Mouse (Mus musculus): ENCODE data around the gene Cog8. TPM values are rescaled to one million over a fixed set of nuclear protein-coding genes. Genes with fewer than 3 reads are reported as not detected.

Gene Cog8
- total RNA-seq (2015; ENCODE audit: low replicate concordance) (7.1 and 25.9 TPM in 2 replicates), total RNA-seq (2017; ENCODE audit: low replicate concordance) (7.3 and 12.5 TPM in 2 replicates)

DNA sequence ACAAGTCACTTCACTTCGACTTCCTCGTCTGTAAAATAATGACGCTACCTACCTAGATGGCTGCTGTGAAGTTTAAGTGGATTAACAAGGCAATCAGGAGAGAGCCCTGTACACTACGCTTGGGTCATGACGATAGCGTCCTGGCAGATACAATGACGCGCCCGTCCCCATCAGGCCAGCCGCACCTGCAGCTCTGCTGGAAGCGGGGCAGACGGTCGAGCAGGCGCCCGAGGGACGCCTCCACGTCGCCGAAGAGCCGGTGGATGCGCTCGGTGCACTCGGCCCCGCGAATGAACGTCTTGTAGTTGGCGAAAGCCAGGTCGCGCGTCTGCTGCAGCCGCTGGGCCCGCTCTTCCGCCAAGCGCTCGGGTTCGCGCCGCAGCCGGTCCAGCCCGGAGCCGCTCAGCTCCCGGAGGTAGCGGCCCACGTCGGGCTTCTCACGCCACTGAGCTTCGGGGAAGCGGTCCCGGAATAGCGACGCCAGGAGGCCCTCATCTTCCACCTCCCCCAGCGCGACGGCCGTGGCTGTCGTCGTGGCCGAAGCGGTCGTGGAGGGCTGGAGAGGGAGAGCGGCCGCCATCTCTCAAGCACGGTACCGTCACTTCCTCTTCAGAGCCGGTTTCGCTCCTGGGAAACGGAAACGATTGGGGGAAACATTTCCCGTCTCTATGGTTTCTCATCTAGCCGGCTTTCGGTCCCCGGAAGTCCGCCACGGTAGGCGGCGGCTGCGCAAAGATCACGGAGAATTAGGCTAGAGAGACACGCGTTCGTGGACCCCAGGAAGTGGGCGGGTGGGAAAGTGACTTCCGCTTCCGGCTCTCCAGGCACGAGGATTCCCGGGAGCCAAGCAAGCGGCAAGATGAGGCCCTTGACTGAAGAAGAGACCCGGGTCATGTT, at the start of gene Cog8, which contains the start of gene Nip7:
Cog8 (minus strand) TSS at position 614 of the 897 bp plus-strand sequence.
Nip7 (plus strand) TSS at position 802 of the 897 bp plus-strand sequence.
- peak; percentile 97 for ATAC-seq (replicated peaks; ENCODE audit: low FRiP score, poor library complexity, severe bottlenecking)

GRCm38 (mm10) chr8:107104547-107104946, 48.1 kb upstream of the Cog8 start:
- peak; percentile 75 for ATAC-seq (replicated peaks; ENCODE audit: low FRiP score, poor library complexity, severe bottlenecking)

DNA sequence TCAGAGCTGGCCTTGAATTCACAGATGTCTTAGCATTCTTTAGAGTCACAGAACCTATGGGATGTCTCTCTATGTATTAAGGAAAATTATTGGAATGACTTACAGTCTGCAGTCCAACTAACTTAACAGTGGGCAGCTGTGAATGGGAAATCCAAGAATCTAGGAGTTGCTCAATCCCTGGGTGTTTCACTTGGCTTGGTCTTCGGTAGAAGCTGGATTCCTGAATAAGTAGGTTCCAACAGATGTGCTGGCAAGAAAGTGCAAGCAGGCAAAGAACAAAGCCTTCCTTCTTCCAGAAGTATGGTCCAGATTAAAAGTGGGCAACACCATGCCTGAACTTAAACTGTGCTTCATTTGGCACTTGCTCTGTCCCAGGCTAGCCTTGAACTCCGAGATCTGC, 44.1 kb upstream of the Cog8 start:
- ATAC-seq (replicated peaks; ENCODE audit: low FRiP score, poor library complexity, severe bottlenecking) = no peak

- ATAC-seq (replicated peaks; ENCODE audit: low FRiP score, poor library complexity, severe bottlenecking) = peak; percentile 85
Observed at GRCm38 (mm10) chr8:107096366-107097036, 40.0 kb upstream of the Cog8 start, which contains the start of gene Terf2. Gene Terf2 (minus strand): TSS chr8:107096547.

- ATAC-seq (replicated peaks; ENCODE audit: low FRiP score, poor library complexity, severe bottlenecking) = peak; percentile 31
Observed at GRCm38 (mm10) chr8:107095717-107096365, 39.4 kb upstream of the Cog8 start.

DNA sequence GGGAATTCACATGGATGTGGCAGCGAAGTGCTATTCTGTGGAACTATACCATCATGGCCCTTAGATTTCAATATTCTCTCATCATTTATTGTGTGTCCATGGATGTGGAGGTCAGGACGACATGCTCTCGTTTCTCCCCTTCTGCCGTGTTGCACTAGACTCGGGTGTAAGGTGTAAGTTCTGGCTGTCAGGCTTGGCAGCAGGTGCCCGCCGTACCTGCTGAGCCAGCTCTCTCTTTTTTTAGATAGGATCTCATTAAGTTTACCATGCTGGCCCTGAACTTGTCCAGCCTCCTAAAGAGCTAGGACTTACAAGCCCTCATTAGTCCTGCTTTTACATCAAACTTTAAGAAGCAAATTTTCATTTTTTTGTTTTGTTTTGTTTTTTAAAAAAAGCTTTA, 34.0 kb upstream of the Cog8 start:
- no peak for ATAC-seq (replicated peaks; ENCODE audit: low FRiP score, poor library complexity, severe bottlenecking)

GRCm38 (mm10) chr8:107088526-107089063, 32.1 kb upstream of the Cog8 start:
- no peak for ATAC-seq (replicated peaks; ENCODE audit: low FRiP score, poor library complexity, severe bottlenecking)

- ATAC-seq (replicated peaks; ENCODE audit: low FRiP score, poor library complexity, severe bottlenecking) = no peak
Observed at GRCm38 (mm10) chr8:107086018-107086417, 29.5 kb upstream of the Cog8 start.

GRCm38 (mm10) chr8:107085358-107085757, 28.9 kb upstream of the Cog8 start:
- ATAC-seq (replicated peaks; ENCODE audit: low FRiP score, poor library complexity, severe bottlenecking) = no peak

DNA sequence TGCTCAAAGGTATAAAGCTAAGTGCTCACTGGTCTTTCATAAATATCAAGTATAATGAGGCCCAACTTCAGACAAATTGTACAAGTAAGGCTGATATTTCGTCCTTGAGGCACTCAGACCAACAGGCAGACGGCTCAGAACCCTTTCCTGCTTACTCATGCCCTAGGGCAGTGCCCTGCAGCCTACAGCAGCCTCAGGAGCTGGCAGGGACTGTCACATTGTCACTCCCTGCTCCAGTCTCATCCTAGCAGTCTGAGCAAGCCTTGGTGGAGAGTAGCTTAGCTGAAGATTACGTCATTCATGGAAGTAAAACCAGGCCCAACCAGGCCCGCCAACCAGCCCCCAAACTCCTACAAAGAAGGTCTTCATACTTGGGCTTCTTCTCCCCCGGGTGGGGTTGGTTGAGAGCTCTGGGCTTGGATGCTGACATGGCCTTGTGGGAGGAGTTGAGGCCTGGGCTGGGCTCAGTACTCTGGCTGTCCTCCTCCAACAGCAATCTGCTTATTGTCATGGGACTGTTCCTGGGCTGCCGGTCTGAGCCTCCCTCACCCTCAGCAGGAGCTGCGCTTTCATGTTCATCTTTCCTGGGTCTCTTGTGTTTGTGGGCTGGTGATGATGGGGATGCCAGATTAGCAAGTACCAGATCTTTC, 19.9 kb upstream of the Cog8 start:
- ATAC-seq (replicated peaks; ENCODE audit: low FRiP score, poor library complexity, severe bottlenecking) = no peak

- ATAC-seq (replicated peaks; ENCODE audit: low FRiP score, poor library complexity, severe bottlenecking) = no peak
Observed at GRCm38 (mm10) chr8:107074128-107074527, 17.6 kb upstream of the Cog8 start.

- no peak for ATAC-seq (replicated peaks; ENCODE audit: low FRiP score, poor library complexity, severe bottlenecking)
Observed at GRCm38 (mm10) chr8:107073706-107074105, 17.2 kb upstream of the Cog8 start.

- peak; percentile 86 for ATAC-seq (replicated peaks; ENCODE audit: low FRiP score, poor library complexity, severe bottlenecking)
Observed at GRCm38 (mm10) chr8:107065511-107066496, 9.3 kb upstream of the Cog8 start, which contains the start of gene Tmed6. Gene Tmed6 (minus strand): TSS chr8:107065644.

DNA sequence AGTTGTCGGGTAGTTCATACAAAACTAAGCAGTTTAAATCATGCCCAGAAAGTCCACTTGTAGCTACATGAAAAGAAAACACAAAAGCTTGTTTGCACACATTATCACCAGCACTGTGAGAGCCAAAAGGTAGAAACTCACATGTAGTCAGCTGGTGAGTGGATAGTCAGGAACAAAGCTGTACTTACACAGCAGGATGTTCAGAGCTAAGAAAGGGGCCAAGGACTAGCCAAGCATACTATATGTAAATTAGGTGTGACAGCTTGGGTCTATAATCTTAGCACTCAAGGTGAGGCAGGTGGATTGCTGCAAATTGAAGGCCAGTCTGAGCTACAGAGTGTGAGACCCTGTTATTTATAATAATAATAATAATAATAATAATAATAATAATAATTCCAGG, 6.1 kb upstream of the Cog8 start:
- no peak for ATAC-seq (replicated peaks; ENCODE audit: low FRiP score, poor library complexity, severe bottlenecking)

- peak; percentile 48 for ATAC-seq (replicated peaks; ENCODE audit: low FRiP score, poor library complexity, severe bottlenecking)
Observed at GRCm38 (mm10) chr8:107056973-107057369, 482 bp upstream of the Cog8 start.

DNA sequence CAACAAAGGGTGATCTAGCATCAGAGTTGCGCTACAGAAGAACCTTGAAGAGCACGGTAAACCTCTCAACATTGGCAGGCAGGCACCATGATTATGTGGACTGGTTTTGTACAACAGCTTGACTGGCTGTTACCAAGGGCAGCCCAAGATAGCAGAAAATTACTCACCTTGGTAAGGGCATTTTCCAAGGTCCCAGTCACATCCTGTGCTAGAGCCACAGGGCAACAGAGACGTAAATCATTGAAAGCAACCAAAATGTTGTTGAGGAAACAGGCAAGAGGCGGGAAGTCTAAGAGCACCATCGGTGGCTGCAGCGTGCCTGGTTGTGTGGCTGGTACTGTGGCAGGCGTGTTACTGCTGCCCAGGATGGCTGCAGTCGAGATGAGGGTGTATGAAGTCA, 4.4 kb downstream of the Cog8 start:
- ATAC-seq (replicated peaks; ENCODE audit: low FRiP score, poor library complexity, severe bottlenecking) = no peak

GRCm38 (mm10) chr8:107049480-107049879, 7.0 kb downstream of the Cog8 start:
- ATAC-seq (replicated peaks; ENCODE audit: low FRiP score, poor library complexity, severe bottlenecking) = no peak

All from erythroid progenitor cell, adult 5-6 weeks (primary cell).